Mouse (Mus musculus): ENCODE measurements at regions not wholly inside any gene's neighbourhood (a gene's known extent, or its start where the extent isn't known, plus 50 kb on each side); places are given as distances from the start of the nearest gene placed in this dataset.
A peak's percentile ranks its signal among the peaks of the same experiment; 100 is the strongest.

- peak; percentile 94 for ATAC-seq (ENCODE audit: low TSS enrichment)
Observed at GRCm38 (mm10) chr5:102287131-102287530, 194.1 kb upstream of the Arhgap24 start.

DNA sequence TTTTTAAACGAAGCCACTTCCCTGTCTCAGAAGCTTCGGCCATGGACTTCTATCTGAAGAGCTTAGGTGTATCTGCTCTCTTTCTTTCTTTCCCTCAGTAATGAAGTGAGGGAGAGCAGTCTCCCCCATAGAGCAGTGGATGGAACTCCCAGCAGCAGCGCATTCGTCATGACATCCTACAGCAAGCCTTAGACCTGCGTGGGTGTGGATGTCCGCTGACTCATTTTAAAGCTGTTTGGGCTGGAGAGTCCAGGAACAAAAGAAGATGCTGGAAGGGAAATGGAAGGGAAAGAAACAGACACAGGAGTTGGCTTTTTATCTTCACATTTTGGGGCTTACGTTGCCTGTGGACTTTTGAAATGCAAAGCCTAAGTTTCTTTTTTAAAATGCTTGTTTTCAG is 190.3 kb upstream of the Arhgap24 start:
- no peak; the same call in 1 of the 2 replicates for ATAC-seq (ENCODE audit: low TSS enrichment)

GRCm38 (mm10) chr5:102295564-102295963 is 185.6 kb upstream of the Arhgap24 start:
- no peak for ATAC-seq (ENCODE audit: low TSS enrichment)

GRCm38 (mm10) chr5:102306309-102306708 is 174.9 kb upstream of the Arhgap24 start:
- no peak for ATAC-seq (ENCODE audit: low TSS enrichment)

DNA sequence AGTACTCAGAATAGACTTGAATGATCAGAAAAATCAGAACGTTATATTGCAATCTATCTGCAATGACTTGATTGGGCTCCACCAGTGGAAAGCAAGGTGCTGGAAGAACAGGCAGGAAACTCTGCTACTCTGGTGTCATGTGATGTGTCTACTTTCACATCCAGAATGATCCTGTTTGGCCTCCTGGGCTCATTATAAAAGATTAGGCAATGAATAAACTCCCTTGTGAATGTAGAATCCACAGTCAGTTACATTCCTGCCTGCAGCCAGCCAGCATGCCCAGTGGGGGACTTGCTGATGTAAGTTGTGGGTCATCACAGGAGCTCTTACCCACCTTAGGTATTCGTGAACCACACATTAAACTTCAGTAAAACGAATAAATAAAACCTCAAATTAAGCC is 174.5 kb upstream of the Arhgap24 start:
- ATAC-seq (ENCODE audit: low TSS enrichment): no peak

- ATAC-seq (ENCODE audit: low TSS enrichment): no peak
Observed at GRCm38 (mm10) chr5:102311570-102311969, 169.6 kb upstream of the Arhgap24 start.

GRCm38 (mm10) chr5:102328197-102328784 is 152.9 kb upstream of the Arhgap24 start:
- ATAC-seq (ENCODE audit: low TSS enrichment): peak; percentile 96

DNA sequence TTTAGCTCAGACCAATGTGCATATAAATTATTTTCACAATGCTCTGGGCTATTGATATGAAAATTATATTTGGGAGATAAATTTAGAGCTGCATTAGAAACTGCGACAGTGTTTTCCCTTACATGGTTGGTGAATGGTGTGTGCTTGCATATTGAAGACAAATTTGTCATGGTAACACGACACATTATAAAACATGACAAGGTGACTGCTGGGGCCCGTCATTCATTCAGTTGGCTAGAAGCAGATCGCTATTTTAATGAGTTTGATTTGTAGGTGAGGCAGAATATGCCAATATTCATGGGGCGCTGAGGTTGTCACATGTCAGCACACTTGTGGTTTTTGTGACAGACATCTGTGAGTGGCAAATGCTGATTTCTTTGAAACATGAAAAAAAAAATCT is 147.3 kb upstream of the Arhgap24 start:
- ATAC-seq (ENCODE audit: low TSS enrichment): no peak

DNA sequence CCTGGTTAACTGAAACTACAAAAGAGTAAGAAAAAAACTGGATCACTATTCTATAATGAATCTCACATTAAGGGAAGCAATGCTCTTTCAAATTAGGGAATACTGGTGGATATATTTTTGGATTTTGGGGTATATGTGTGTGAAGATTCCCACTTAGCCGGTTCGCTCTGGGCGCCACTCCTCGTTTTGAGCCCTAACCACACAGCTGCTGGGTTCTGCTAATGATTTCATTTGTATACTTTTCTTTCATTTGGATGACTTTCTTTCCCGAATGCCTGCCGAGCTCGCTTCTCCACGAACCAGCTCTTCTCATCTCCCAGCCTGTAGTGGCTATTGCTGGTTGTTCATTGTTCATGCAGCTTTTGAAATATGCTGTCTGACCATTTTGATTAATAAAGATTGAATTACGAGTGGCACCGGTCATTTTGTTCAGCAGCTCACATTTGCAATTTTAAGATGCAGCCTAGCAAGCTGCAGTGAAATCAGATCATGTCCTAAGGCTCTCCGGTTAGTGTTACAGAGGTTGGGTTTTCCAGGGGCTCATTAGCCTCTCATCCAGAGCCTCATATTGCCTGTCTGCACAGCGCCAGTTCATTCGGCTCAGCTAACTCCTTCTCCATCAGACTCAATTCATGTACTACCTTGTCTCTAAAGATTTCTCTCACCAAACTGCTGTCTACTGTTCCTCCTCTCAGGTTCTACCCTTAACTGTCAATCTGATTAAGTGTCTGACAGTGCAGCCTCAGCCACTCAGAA is 146.6 kb upstream of the Arhgap24 start:
- no peak for ATAC-seq (ENCODE audit: low TSS enrichment)

DNA sequence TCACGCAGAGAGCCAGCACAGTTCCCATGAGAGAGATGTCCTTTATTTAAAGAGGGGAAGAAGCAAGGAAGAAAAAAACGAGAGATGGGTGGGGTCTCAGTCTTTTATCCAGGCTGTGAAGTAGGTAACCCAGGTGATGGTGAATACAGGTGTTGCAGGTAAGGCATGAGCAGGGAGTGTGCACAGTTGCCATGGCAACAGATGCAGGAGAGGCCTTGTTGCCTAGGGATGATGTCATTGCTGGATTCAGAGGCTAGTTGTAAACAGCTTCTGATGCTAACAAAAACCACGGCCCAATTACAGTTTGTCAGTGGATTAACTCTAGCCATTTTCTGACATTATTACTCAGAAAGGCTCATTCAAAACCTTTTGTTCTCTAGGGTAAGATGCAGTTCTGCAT is 114.7 kb upstream of the Arhgap24 start:
- ATAC-seq (ENCODE audit: low TSS enrichment): no peak

- peak; percentile 77 for ATAC-seq (ENCODE audit: low TSS enrichment)
Observed at GRCm38 (mm10) chr5:102373309-102373971, 107.8 kb upstream of the Arhgap24 start.

DNA sequence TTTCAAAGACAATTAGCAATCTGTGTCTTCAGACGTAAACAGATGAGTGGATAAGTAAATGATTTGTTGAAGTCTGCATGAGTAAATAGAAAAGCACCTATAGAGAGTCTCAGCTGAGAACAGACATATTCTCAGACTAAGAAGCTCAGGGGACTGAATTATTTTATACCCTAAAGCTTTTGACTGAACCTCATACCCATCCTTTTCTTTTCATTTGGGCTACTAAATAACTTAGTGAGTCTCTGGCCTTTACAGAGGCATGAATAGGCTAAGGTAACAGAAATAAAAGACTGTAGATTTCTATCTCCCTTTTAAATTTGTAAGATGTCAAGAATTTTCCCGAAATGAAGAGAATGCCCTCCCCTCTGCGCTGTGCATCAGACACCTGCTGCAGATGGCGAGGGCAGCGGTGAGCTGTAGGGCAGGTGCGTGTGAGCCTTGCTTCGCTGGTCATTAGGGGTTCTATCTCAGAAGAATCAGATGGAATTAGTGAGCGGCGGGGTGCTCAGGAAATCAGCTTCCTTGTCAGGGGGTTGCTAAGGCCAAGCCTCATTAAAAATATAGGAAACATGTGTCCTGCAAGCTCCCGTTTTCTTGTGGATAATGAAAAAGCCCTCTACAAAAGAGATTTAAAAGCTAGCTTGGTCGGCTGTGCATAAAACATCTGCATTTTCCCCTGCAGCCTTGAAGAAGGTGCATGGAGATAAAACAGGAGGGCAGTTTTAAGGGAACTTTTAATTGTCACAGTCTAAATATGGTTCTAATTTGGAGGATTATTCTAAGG is 107.0 kb upstream of the Arhgap24 start:
- ATAC-seq (ENCODE audit: low TSS enrichment): no peak

DNA sequence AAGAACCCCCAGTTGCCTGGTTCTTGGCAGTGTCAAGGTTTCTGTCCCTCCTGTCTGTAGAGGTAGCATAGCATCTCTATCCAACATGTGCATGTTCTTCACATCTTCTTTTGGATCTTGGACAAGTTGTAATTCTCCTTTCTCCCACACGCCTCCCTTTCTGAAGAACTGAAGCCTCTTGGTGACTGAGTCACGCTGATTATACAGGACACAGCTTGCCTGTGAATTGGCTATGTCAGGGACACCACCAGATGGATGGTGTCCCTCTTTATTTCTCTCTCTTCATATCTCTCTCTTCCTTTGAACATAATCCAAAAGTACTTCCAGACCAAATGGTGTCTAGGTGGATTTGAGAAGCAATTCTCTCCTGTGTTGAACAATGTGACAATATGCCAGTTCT is 105.9 kb upstream of the Arhgap24 start:
- peak; percentile 86 for ATAC-seq (ENCODE audit: low TSS enrichment)

DNA sequence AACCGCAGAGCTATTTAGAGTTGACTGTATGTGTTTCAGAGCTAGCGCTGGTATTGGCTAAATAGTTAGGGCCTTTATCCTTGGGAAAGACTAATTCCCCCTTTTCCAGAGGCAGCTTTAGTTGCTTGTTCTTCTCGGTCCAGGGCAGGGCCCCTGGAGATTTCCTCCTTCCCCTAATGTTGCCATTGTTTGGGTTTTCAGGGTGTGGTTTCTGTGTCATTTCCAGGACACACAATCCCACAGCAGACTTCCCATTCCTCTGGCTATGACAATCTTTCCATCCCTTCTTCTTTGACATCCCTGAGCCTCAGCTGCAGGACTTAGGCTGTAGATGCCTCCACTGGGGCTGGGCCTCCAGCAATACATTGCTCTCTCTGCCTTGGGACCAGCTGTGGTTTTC is 87.2 kb upstream of the Arhgap24 start:
- no peak for ATAC-seq (ENCODE audit: low TSS enrichment)

GRCm38 (mm10) chr5:102395608-102396146 is 85.5 kb upstream of the Arhgap24 start:
- ATAC-seq (ENCODE audit: low TSS enrichment): no peak

- ATAC-seq (ENCODE audit: low TSS enrichment): no peak
Observed at GRCm38 (mm10) chr5:102399006-102399405, 82.2 kb upstream of the Arhgap24 start.

DNA sequence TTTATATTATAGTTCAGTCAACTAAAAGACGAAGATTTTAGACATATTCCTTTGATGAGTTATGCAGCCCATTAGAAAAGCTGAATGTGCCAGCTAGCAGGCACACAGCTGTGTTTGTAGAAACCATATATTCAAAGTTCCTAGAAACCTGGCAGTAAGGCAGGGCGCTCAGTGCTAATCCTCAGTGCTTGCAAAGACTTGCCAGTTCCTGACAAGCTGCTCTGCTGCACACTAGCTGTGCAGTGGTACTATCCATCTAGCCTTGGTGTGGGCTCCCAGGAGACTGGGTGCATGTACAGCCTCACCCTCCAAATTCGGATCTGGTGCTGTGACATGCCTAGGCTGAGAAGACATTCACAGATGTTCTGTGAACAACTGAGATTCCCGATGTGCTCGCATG is 63.5 kb upstream of the Arhgap24 start:
- peak; percentile 80 for ATAC-seq (ENCODE audit: low TSS enrichment)

DNA sequence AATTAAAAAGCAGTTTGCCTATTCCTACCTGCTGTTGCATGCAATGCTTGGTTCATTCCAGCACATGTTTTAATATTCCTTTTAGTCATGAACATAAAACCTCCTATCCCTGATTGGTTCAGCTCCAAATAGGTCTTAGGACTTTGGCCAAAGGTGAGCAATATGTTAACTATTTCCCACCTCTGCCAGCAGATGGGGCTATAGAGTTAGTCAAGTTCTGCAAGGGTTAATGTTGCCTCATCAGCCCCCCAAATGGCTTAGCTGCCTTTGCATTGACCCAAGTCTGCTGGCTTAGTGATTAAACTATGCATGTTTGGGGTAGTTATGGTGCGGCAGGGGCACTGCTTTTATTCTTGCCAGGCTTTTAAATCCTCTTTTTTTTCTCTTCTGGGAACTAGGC is 62.1 kb upstream of the Arhgap24 start:
- ATAC-seq (ENCODE audit: low TSS enrichment): no peak

DNA sequence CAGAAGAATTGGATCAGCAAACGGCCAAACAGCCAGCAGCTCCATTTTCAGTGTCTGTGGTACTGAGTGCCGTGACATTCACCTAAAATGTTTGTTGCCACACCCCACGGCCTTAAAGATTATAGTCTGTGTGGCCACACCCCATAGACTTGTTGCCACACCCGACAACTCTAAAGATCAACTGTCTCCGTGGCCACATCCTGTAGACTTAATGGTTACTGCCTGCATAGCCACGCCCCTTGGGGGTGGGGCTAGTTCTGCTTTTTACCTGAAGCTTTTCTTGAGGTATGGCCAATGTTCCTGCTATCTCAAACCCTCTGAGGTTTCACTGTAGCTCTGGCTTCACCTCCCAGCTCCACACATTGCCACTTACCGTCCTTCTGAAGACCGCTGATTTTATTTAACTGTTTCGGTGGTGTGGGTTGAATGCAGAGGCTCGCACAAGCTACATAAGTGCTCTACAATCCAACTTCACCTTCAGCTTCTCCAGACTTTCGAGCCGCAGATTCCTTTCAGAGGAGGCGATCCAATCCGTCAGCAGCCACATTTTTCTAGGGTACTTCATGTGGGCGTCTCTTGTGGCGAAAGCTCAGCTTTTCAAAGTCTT is 56.5 kb upstream of the Arhgap24 start:
- no peak for ATAC-seq (ENCODE audit: low TSS enrichment)

DNA sequence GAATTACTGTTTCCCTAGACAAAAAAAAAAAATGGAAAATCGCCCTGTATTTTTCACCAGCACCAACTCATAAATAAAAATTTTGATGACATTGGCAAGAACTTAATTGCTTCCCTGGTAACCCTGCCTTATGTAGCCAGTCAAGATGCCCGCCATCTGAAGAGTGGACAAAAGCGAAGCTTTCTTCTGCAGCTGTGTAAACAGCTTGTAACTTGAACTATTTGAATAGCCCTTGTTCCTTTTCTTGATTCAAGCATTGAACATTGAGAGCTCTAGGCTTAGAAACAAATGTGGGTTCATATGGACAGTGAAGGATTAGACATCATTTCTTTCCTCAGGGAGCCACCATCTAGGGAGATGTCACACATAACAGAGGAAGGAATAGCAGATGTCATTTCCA is 52.9 kb upstream of the Arhgap24 start:
- ATAC-seq (ENCODE audit: low TSS enrichment): no peak

All from frontal cortex, adult (tissue).